Mouse (Mus musculus) thymus, adult 2 months (tissue): Measurements from ENCODE around the gene AC134908.4.

Source experiments
- CTCF ChIP-seq: fragments of 200-500 bp; IDR thresholded peaks from 2 replicates; pipeline ENCODE4 v1.5.1; 2012; ENCODE audit warnings: mild to moderate bottlenecking, control low read depth, low read length, moderate library complexity, borderline replicate concordance; ENCODE audit not compliant: control insufficient read depth, poor library complexity, insufficient read depth; ENCODE audit errors: extremely low read depth
- POLR2A ChIP-seq: fragments of 200-500 bp; IDR thresholded peaks from 2 replicates; pipeline ENCODE4 v1.6.1; 2012; ENCODE audit warnings: mild to moderate bottlenecking, low read length, control low read depth, moderate library complexity; ENCODE audit not compliant: control insufficient read depth, poor library complexity, insufficient read depth; ENCODE audit errors: extremely low read depth

GRCm38 (mm10) chr17:25762591-25762990, 32.9 kb downstream of the AC134908.4 start:
- TF ChIP-seq POLR2A = no peak
- no peak for TF ChIP-seq CTCF
